Mouse (Mus musculus) gastrocnemius, postnatal 4 days (tissue): Measurements from ENCODE around the gene Hist1h2be. TPM values are rescaled to one million over a fixed set of nuclear protein-coding genes. Genes with fewer than 3 reads are reported as not detected.

Experiments used
- microRNA-seq: library from miRNA; unstranded; fragments of <30 nt; microRNA quantifications from one replicate; pipeline ENCODE4 v1.2.0, GENCODE M21; 2021
- total RNA-seq, 2 experiments: library from RNA; stranded (reverse); gene quantifications; 2 replicates each; pipeline ENCODE4 v1.2.3; 2021

Hist1h2be gene
- total RNA-seq, 2 experiments from 2014 or later = 40.8 to 47.6 TPM

Small RNAs within 50 kb of the gene (microRNA-seq; reads per million reads assigned to microRNA genes)
- not detected for gene Gm44297
- not detected for gene Gm44359
- not detected for gene Gm44394

Other genes starting within 250 kb of the Hist1h2be start
- gene Abt1, start 197.3 kb downstream of the Hist1h2be start, total RNA-seq = 1 to 10 TPM; 6.2 to 6.6 TPM
- gene Btn1a1, start 155.2 kb downstream of the Hist1h2be start, total RNA-seq = not detected
- gene Btn2a2, start 132.3 kb downstream of the Hist1h2be start, total RNA-seq = under 1 TPM in 1 of 2 experiments, not detected in 1; 0.23 TPM
- 100 to 1,000 TPM; 761 to 939 TPM for gene Hist1h4h, start 90.1 kb downstream of the Hist1h2be start, total RNA-seq
- gene Hist1h2af, start 87.2 kb downstream of the Hist1h2be start, total RNA-seq = 100 to 1,000 TPM; 329 to 395 TPM
- gene Hist1h3g, start 85.7 kb downstream of the Hist1h2be start, total RNA-seq = 100 to 1,000 TPM; 100 to 143 TPM
- 10 to 100 TPM; 18.5 to 24.9 TPM for gene Hist1h2bh, start 77.7 kb downstream of the Hist1h2be start, total RNA-seq
- 100 to 1,000 TPM in 1 of 2 experiments, 10 to 100 TPM in 1; 92.1 to 134 TPM for gene Hist1h3f, start 77.1 kb downstream of the Hist1h2be start, total RNA-seq
- 100 to 1,000 TPM; 613 to 773 TPM for gene Hist1h4f, start 69.5 kb downstream of the Hist1h2be start, total RNA-seq
- gene Hist1h1d, start 67.9 kb downstream of the Hist1h2be start, total RNA-seq = 10 to 100 TPM; 34.6 to 45.9 TPM
- 100 to 1,000 TPM; 232 to 273 TPM for gene Hist1h3e, start 58.8 kb downstream of the Hist1h2be start, total RNA-seq
- 10 to 100 TPM; 63.6 to 92.7 TPM for gene Hist1h2ae, start 49.9 kb downstream of the Hist1h2be start, total RNA-seq
- gene Hist1h2bg, start 49.7 kb downstream of the Hist1h2be start, total RNA-seq = 100 to 1,000 TPM; 491 to 581 TPM
- 100 to 1,000 TPM; 240 to 292 TPM for gene Hist1h2bf, start 46.9 kb downstream of the Hist1h2be start, total RNA-seq
- gene Hist1h2ad, start 46.7 kb downstream of the Hist1h2be start, total RNA-seq = 10 to 100 TPM; 51.6 to 79.2 TPM
- gene Hist1h3d, start 45.4 kb downstream of the Hist1h2be start, total RNA-seq = 10 to 100 TPM; 55.2 to 69.3 TPM
- 100 to 1,000 TPM; 302 to 338 TPM for gene Hist1h4d, start 39.5 kb downstream of the Hist1h2be start, total RNA-seq
- 100 to 1,000 TPM; 307 to 345 TPM for gene Hist1h1e, start 1.4 kb upstream of the Hist1h2be start, total RNA-seq
- 10 to 100 TPM; 12.7 to 14.2 TPM for gene Hist1h2ac, start 62.8 kb upstream of the Hist1h2be start, total RNA-seq
- 10 to 100 TPM; 71.7 to 84.0 TPM for gene Hist1h2bc, start 63.1 kb upstream of the Hist1h2be start, total RNA-seq
- gene Hist1h1t, start 74.7 kb upstream of the Hist1h2be start, total RNA-seq = 1 to 10 TPM; 1.3 to 1.6 TPM
- 100 to 1,000 TPM; 206 to 241 TPM for gene Hist1h4c, start 77.3 kb upstream of the Hist1h2be start, total RNA-seq
- gene Hfe, start 89.7 kb upstream of the Hist1h2be start, total RNA-seq = 1 to 10 TPM; 5.9 to 6.6 TPM
- 100 to 1,000 TPM; 462 to 585 TPM for gene Hist1h1c, start 117.7 kb upstream of the Hist1h2be start, total RNA-seq
- gene Hist1h3c, start 124.5 kb upstream of the Hist1h2be start, total RNA-seq = 100 to 1,000 TPM; 162 to 207 TPM
- gene Hist1h2bb, start 125.6 kb upstream of the Hist1h2be start, total RNA-seq = 100 to 1,000 TPM; 215 to 270 TPM
- gene Hist1h2ab, start 130.0 kb upstream of the Hist1h2be start, total RNA-seq = 100 to 1,000 TPM; 390 to 456 TPM
- 100 to 1,000 TPM; 433 to 519 TPM for gene Hist1h3b, start 131.1 kb upstream of the Hist1h2be start, total RNA-seq
- 100 to 1,000 TPM; 298 to 366 TPM for gene Hist1h4b, start 135.9 kb upstream of the Hist1h2be start, total RNA-seq
- 100 to 1,000 TPM; 369 to 391 TPM for gene Hist1h4a, start 140.1 kb upstream of the Hist1h2be start, total RNA-seq
- gene Hist1h3a, start 141.3 kb upstream of the Hist1h2be start, total RNA-seq = 100 to 1,000 TPM; 353 to 457 TPM
- gene Hist1h1a, start 142.5 kb upstream of the Hist1h2be start, total RNA-seq = 100 to 1,000 TPM; 271 to 321 TPM
- not detected for gene Trim38, start 148.8 kb upstream of the Hist1h2be start, total RNA-seq
- gene Slc17a2, start 185.9 kb upstream of the Hist1h2be start, total RNA-seq = under 1 TPM in 1 of 2 experiments, not detected in 1; 0.31 TPM
- gene Slc17a3, start 218.3 kb upstream of the Hist1h2be start, total RNA-seq = under 1 TPM; 0.17 to 0.18 TPM
- gene Slc17a1, start 246.6 kb upstream of the Hist1h2be start, total RNA-seq = not detected